Mouse (Mus musculus): ENCODE measurements at regions not wholly inside any gene's neighbourhood (a gene's known extent, or its start where the extent isn't known, plus 50 kb on each side); places are given as distances from the start of the nearest gene placed in this dataset.
"Not testable (repeated sequence)": the region's sequence is repeated elsewhere in the genome, so short reads cannot be mapped to it uniquely, and the experiment has no call there.

- no peak for ATAC-seq (replicated peaks; ENCODE audit: poor library complexity, severe bottlenecking)
Observed at GRCm38 (mm10) chr5:91892338-91892737, 70.5 kb downstream of the Rchy1 start.

- no peak for ATAC-seq (replicated peaks; ENCODE audit: poor library complexity, severe bottlenecking)
Observed at GRCm38 (mm10) chr5:91881771-91882170, 81.1 kb downstream of the Rchy1 start.

GRCm38 (mm10) chr5:91880231-91880630, 82.6 kb downstream of the Rchy1 start:
- ATAC-seq (replicated peaks; ENCODE audit: poor library complexity, severe bottlenecking) = no peak

- ATAC-seq (replicated peaks; ENCODE audit: poor library complexity, severe bottlenecking) = no peak
Observed at GRCm38 (mm10) chr5:91878627-91879026, 84.2 kb downstream of the Rchy1 start.

- no peak for ATAC-seq (replicated peaks; ENCODE audit: poor library complexity, severe bottlenecking)
Observed at GRCm38 (mm10) chr5:91876682-91877031, 86.2 kb downstream of the Rchy1 start.

GRCm38 (mm10) chr5:91875875-91876681, 86.8 kb downstream of the Rchy1 start:
- ATAC-seq (replicated peaks; ENCODE audit: poor library complexity, severe bottlenecking) = no peak

GRCm38 (mm10) chr5:91872816-91873215, 90.1 kb downstream of the Rchy1 start:
- ATAC-seq (replicated peaks; ENCODE audit: poor library complexity, severe bottlenecking) = no peak

- ATAC-seq (replicated peaks; ENCODE audit: poor library complexity, severe bottlenecking) = no peak
Observed at GRCm38 (mm10) chr5:91869791-91870190, 93.1 kb downstream of the Rchy1 start.

GRCm38 (mm10) chr5:91866184-91866583, 96.7 kb downstream of the Rchy1 start:
- no peak for ATAC-seq (replicated peaks; ENCODE audit: poor library complexity, severe bottlenecking)

- no peak for ATAC-seq (replicated peaks; ENCODE audit: poor library complexity, severe bottlenecking)
Observed at GRCm38 (mm10) chr5:91865365-91865764, 97.5 kb downstream of the Rchy1 start.

GRCm38 (mm10) chr5:91862843-91863242, 100.0 kb downstream of the Rchy1 start:
- ATAC-seq (replicated peaks; ENCODE audit: poor library complexity, severe bottlenecking) = no peak

- ATAC-seq (replicated peaks; ENCODE audit: poor library complexity, severe bottlenecking) = no peak
Observed at GRCm38 (mm10) chr5:91862243-91862642, 100.6 kb downstream of the Rchy1 start.

- no peak for ATAC-seq (replicated peaks; ENCODE audit: poor library complexity, severe bottlenecking)
Observed at GRCm38 (mm10) chr5:91861440-91862187, 101.3 kb downstream of the Rchy1 start.

GRCm38 (mm10) chr5:91860489-91860888, 102.4 kb downstream of the Rchy1 start:
- ATAC-seq (replicated peaks; ENCODE audit: poor library complexity, severe bottlenecking) = no peak

- no peak for ATAC-seq (replicated peaks; ENCODE audit: poor library complexity, severe bottlenecking)
Observed at GRCm38 (mm10) chr5:91852330-91852729, 110.5 kb downstream of the Rchy1 start.

GRCm38 (mm10) chr5:91850862-91851569, 111.9 kb downstream of the Rchy1 start:
- not testable (repeated sequence) for ATAC-seq (replicated peaks; ENCODE audit: poor library complexity, severe bottlenecking)

GRCm38 (mm10) chr5:91850440-91850839, 112.4 kb downstream of the Rchy1 start:
- ATAC-seq (replicated peaks; ENCODE audit: poor library complexity, severe bottlenecking) = no peak

GRCm38 (mm10) chr5:91849533-91849932, 113.3 kb downstream of the Rchy1 start:
- no peak for ATAC-seq (replicated peaks; ENCODE audit: poor library complexity, severe bottlenecking)

- ATAC-seq (replicated peaks; ENCODE audit: poor library complexity, severe bottlenecking) = no peak
Observed at GRCm38 (mm10) chr5:91849114-91849513, 113.8 kb downstream of the Rchy1 start.

GRCm38 (mm10) chr5:91848528-91848927, 114.3 kb downstream of the Rchy1 start:
- no peak for ATAC-seq (replicated peaks; ENCODE audit: poor library complexity, severe bottlenecking)

- ATAC-seq (replicated peaks; ENCODE audit: poor library complexity, severe bottlenecking) = no peak
Observed at GRCm38 (mm10) chr5:91843044-91843443, 119.8 kb downstream of the Rchy1 start.

Data from granulocyte monocyte progenitor cell, adult 5-6 weeks (primary cell).